Mouse (Mus musculus): ENCODE measurements around the gene Zfp341. TPM values are rescaled to one million over a fixed set of nuclear protein-coding genes. Genes with fewer than 3 reads are reported as not detected.

Zfp341 gene
- total and polyA plus RNA-seq, 3 experiments, result 0.93 to 11.1 (median 5.4) TPM

- DNase-seq (ENCODE audit: low spot score) (no peak), ATAC-seq (ENCODE audit: extremely low read depth, insufficient number of reproducible peaks, low FRiP score, poor library complexity, severe bottlenecking) (no peak)
- no peaks in the 10 kb centered on the region for H3K27me3 ChIP-seq (ENCODE audit: insufficient read depth, low read length)
- peaks cover 73% of the 10 kb centered on the region for H3K36me3 ChIP-seq (replicated peaks)
- peaks cover 26% of the 10 kb centered on the region for H3K4me1 ChIP-seq (ENCODE audit: insufficient read depth, low read depth, low read length)
- peaks cover 9% of the 10 kb centered on the region for H3K9me3 ChIP-seq (replicated peaks)
- TF ChIP-seq TAL1 (conservative IDR thresholded peaks at IDR 0.05; ENCODE audit: low read depth, low read length) (no peak), POLR2AphosphoS5 (IDR thresholded peaks at IDR 0.05; ENCODE audit: insufficient replicate concordance, low read depth, low read length) (no peak)
- H3K4me3 ChIP-seq (ENCODE audit: low read depth, low read length), result no peak overlapping the region
These were observed 22.7 kb downstream of the Zfp341 start for GRCm38 (mm10) chr2:154635826-154636225.

- TF ChIP-seq CTCF (IDR thresholded peaks at IDR 0.05; ENCODE audit: low read depth, low read length) (no peak), GATA1 (IDR thresholded peaks at IDR 0.05; ENCODE audit: borderline replicate concordance, low read length) (no peak), GATA2 (IDR thresholded peaks at IDR 0.05; ENCODE audit: borderline replicate concordance, low read depth, low read length) (no peak), TAL1 (conservative IDR thresholded peaks at IDR 0.05; ENCODE audit: low read depth, low read length) (no peak), POLR2AphosphoS5 (IDR thresholded peaks at IDR 0.05; ENCODE audit: insufficient replicate concordance, low read depth, low read length) (no peak)
- no peak for ATAC-seq (ENCODE audit: extremely low read depth, insufficient number of reproducible peaks, low FRiP score, poor library complexity, severe bottlenecking)
These were observed 25.4 kb downstream of the Zfp341 start for GRCm38 (mm10) chr2:154638521-154638920.

GRCm38 (mm10) chr2:154639115-154639514 is 26.0 kb downstream of the Zfp341 start:
- Histone ChIP-seq H3K27me3 (ENCODE audit: insufficient read depth, low read length) (no peaks in the 10 kb centered on the region), H3K9me3 (replicated peaks) (peaks cover 9% of the 10 kb centered on the region), H3K36me3 (replicated peaks) (peaks cover 79% of the 10 kb centered on the region), H3K4me3 (ENCODE audit: low read depth, low read length) (no peak overlapping the region), H3K4me1 (ENCODE audit: insufficient read depth, low read depth, low read length) (peaks cover 9% of the 10 kb centered on the region)
- ATAC-seq (ENCODE audit: extremely low read depth, insufficient number of reproducible peaks, low FRiP score, poor library complexity, severe bottlenecking) (no peak), DNase-seq (ENCODE audit: low spot score) (no peak)
- TF ChIP-seq TAL1 (conservative IDR thresholded peaks at IDR 0.05; ENCODE audit: low read depth, low read length) (no peak), GATA1 (IDR thresholded peaks at IDR 0.05; ENCODE audit: borderline replicate concordance, low read length) (no peak), GATA2 (IDR thresholded peaks at IDR 0.05; ENCODE audit: borderline replicate concordance, low read depth, low read length) (no peak), POLR2AphosphoS5 (IDR thresholded peaks at IDR 0.05; ENCODE audit: insufficient replicate concordance, low read depth, low read length) (no peak), CTCF (IDR thresholded peaks at IDR 0.05; ENCODE audit: low read depth, low read length) (no peak)

More at GRCm38 (mm10) chr2:154638521-154638920, 25.4 kb downstream of the Zfp341 start:
- Histone ChIP-seq H3K4me1 (ENCODE audit: insufficient read depth, low read depth, low read length) (peaks cover 13% of the 10 kb centered on the region), H3K36me3 (replicated peaks) (peaks cover 77% of the 10 kb centered on the region), H3K9me3 (replicated peaks) (peaks cover 9% of the 10 kb centered on the region), H3K27me3 (ENCODE audit: insufficient read depth, low read length) (no peaks in the 10 kb centered on the region), H3K4me3 (ENCODE audit: low read depth, low read length) (no peak overlapping the region)
- no peak for DNase-seq (ENCODE audit: low spot score)

- H3K4me1 ChIP-seq (ENCODE audit: insufficient read depth, low read depth, low read length), result peaks cover 4% of the 10 kb centered on the region; the same call in 1 of the 2 replicates
- H3K4me3 ChIP-seq (ENCODE audit: low read depth, low read length), result no peak overlapping the region
- no peaks in the 10 kb centered on the region for H3K27me3 ChIP-seq (ENCODE audit: insufficient read depth, low read length)
- TF ChIP-seq GATA2 (IDR thresholded peaks at IDR 0.05; ENCODE audit: borderline replicate concordance, low read depth, low read length), result no peak
- TF ChIP-seq TAL1 (conservative IDR thresholded peaks at IDR 0.05; ENCODE audit: low read depth, low read length), result no peak
- no peak for TF ChIP-seq CTCF (IDR thresholded peaks at IDR 0.05; ENCODE audit: low read depth, low read length)
- TF ChIP-seq POLR2AphosphoS5 (IDR thresholded peaks at IDR 0.05; ENCODE audit: insufficient replicate concordance, low read depth, low read length), result no peak
- TF ChIP-seq GATA1 (IDR thresholded peaks at IDR 0.05; ENCODE audit: borderline replicate concordance, low read length), result no peak
- peaks cover 9% of the 10 kb centered on the region for H3K9me3 ChIP-seq (replicated peaks)
- DNase-seq (ENCODE audit: low spot score) (no peak), ATAC-seq (ENCODE audit: extremely low read depth, insufficient number of reproducible peaks, low FRiP score, poor library complexity, severe bottlenecking) (no peak)
- H3K36me3 ChIP-seq (replicated peaks), result peaks cover 81% of the 10 kb centered on the region
These were observed 28.1 kb downstream of the Zfp341 start for GRCm38 (mm10) chr2:154641176-154641575.

GRCm38 (mm10) chr2:154642005-154642459 is 28.9 kb downstream of the Zfp341 start:
- no peak overlapping the region for H3K4me3 ChIP-seq (ENCODE audit: low read depth, low read length)
- peaks cover 4% of the 10 kb centered on the region; the same call in 1 of the 2 replicates for H3K4me1 ChIP-seq (ENCODE audit: insufficient read depth, low read depth, low read length)
- DNase-seq (ENCODE audit: low spot score) (no peak), ATAC-seq (ENCODE audit: extremely low read depth, insufficient number of reproducible peaks, low FRiP score, poor library complexity, severe bottlenecking) (no peak)
- peaks cover 9% of the 10 kb centered on the region for H3K9me3 ChIP-seq (replicated peaks)
- H3K27me3 ChIP-seq (ENCODE audit: insufficient read depth, low read length), result no peaks in the 10 kb centered on the region
- peaks cover 83% of the 10 kb centered on the region for H3K36me3 ChIP-seq (replicated peaks)
- TF ChIP-seq CTCF (IDR thresholded peaks at IDR 0.05; ENCODE audit: low read depth, low read length), result no peak
- TF ChIP-seq GATA2 (IDR thresholded peaks at IDR 0.05; ENCODE audit: borderline replicate concordance, low read depth, low read length), result no peak
- TF ChIP-seq POLR2AphosphoS5 (IDR thresholded peaks at IDR 0.05; ENCODE audit: insufficient replicate concordance, low read depth, low read length), result no peak
- TF ChIP-seq TAL1 (conservative IDR thresholded peaks at IDR 0.05; ENCODE audit: low read depth, low read length), result no peak
- TF ChIP-seq GATA1 (IDR thresholded peaks at IDR 0.05; ENCODE audit: borderline replicate concordance, low read length), result no peak

GRCm38 (mm10) chr2:154642712-154643385 is 29.8 kb downstream of the Zfp341 start:
- peaks cover 4% of the 10 kb centered on the region; the same call in 1 of the 2 replicates for H3K4me1 ChIP-seq (ENCODE audit: insufficient read depth, low read depth, low read length)
- H3K4me3 ChIP-seq (ENCODE audit: low read depth, low read length), result no peak overlapping the region
- DNase-seq (ENCODE audit: low spot score), result no peak
- TF ChIP-seq TAL1 (conservative IDR thresholded peaks at IDR 0.05; ENCODE audit: low read depth, low read length) (no peak), CTCF (IDR thresholded peaks at IDR 0.05; ENCODE audit: low read depth, low read length) (peak; percentile 55), GATA1 (IDR thresholded peaks at IDR 0.05; ENCODE audit: borderline replicate concordance, low read length) (no peak)
- peaks cover 76% of the 10 kb centered on the region for H3K36me3 ChIP-seq (replicated peaks)
- no peaks in the 10 kb centered on the region for H3K27me3 ChIP-seq (ENCODE audit: insufficient read depth, low read length)
- ATAC-seq (ENCODE audit: extremely low read depth, insufficient number of reproducible peaks, low FRiP score, poor library complexity, severe bottlenecking), result no peak
- H3K9me3 ChIP-seq (replicated peaks), result peaks cover 8% of the 10 kb centered on the region

Measured in G1E (cell line).